Mouse (Mus musculus) megakaryocyte progenitor cell, adult 5-6 weeks (primary cell): ENCODE results near the gene Nkx2-1. TPM values are rescaled to one million over a fixed set of nuclear protein-coding genes. Genes with fewer than 3 reads are reported as not detected.

Source experiments
- ATAC-seq: replicated peaks from 2 replicates; pipeline ENCODE4 v1.8.0; 2016; ENCODE audit warnings: mild to moderate bottlenecking, moderate TSS enrichment, inconsistent platforms; ENCODE audit not compliant: poor library complexity
- total RNA-seq, 2 experiments: library from RNA; stranded (forward) in 1 of 2; stranded (reverse) in 1 of 2; fragments of 157-497, 149-512 nt in 1 of 2; fragments of 200-1000 nt in 1 of 2; gene quantifications; 2 replicates each; pipeline versions ENCODE4 v1.2.3 to v1.2.4; 2015 to 2017

Gene Nkx2-1
- total RNA-seq (2015) (not detected in 2 replicates), total RNA-seq (2017) (not detected in 2 replicates)

- no peak for ATAC-seq
Measured at GRCm38 (mm10) chr12:56536884-56537265, at the start of gene Nkx2-1. Nkx2-1 (minus strand) TSS chr12:56536908.

DNA sequence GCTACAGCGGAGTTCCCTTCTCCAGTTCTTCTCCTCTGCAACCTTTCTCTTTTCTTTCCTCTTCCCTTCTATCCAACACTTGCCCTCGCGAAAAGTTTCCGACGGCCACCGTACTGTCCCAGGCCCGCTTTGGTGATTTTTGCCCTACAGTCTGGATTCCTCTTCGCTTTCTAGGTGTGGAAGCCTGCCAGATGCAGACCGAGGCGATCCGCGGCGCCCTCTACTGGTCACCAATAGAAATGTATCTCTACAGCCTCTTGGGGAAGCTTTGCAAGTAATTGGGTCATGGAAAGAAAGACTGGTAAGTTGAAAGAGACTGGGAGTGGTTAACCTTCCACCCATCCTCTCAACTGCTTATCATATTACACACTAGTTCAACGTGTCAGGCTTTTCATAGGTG, 4.4 kb upstream of the Nkx2-1 start:
- ATAC-seq: peak; percentile 85

DNA sequence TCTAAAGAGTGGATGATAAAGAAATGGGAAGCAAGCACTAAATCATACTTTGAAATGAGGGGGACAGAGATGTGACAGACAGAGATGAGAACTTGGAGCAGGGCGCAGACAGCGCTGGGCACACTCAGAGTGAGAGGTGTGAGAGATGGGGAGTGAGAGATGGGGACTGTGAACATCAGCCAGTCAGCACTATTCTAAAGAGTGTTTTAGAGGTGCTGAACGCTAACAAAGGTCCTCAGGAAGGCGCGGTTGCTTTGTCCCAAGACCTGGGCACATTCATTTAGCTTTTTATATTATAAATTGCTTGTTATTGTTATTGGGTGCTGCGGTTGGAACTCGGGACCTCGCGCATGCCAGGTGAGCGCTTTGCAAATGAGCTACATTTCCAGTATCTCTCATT, 3.9 kb upstream of the Nkx2-1 start:
- no peak for ATAC-seq

GRCm38 (mm10) chr12:56538601-56539000, 1.9 kb upstream of the Nkx2-1 start:
- ATAC-seq: no peak

DNA sequence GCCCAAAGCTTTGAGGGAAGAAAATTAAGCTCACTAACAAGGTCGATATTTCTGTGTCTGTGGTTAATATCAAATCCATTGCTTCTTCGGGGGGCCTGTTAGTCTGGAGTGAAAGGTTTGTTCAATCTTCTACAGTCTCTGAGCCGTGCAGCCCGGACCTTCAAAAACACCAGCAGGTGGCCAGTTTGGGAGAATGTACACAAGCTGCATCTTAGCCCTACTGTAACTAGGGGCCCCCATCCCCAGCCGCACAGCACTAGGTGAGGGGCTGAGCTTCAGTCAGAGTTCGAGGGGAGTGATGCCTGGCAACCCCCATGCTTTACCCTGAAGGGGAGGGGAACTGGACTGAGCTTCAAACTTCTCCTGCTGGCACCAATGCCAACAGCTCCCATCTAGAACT, 1.2 kb upstream of the Nkx2-1 start:
- no peak for ATAC-seq

DNA sequence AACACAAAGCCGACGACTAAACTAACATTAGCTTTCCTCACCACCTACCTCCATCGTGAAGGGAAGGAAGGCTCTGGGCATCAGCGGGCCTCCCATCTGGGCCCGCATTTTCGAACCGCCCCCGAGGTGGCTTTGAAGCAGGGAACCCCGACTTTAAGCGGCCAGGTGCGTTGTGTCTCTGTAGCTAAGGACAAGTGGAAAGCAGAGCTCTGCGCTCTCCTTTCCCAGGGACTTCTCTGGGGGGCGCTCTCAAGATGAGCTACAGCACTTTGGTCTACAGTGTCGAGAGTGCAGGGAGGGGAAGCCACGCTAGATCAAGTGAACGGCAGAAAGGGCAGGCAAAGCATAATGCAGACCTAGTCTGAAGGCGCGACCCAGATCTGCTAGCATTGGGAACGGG, 634 bp upstream of the Nkx2-1 start:
- no peak for ATAC-seq

DNA sequence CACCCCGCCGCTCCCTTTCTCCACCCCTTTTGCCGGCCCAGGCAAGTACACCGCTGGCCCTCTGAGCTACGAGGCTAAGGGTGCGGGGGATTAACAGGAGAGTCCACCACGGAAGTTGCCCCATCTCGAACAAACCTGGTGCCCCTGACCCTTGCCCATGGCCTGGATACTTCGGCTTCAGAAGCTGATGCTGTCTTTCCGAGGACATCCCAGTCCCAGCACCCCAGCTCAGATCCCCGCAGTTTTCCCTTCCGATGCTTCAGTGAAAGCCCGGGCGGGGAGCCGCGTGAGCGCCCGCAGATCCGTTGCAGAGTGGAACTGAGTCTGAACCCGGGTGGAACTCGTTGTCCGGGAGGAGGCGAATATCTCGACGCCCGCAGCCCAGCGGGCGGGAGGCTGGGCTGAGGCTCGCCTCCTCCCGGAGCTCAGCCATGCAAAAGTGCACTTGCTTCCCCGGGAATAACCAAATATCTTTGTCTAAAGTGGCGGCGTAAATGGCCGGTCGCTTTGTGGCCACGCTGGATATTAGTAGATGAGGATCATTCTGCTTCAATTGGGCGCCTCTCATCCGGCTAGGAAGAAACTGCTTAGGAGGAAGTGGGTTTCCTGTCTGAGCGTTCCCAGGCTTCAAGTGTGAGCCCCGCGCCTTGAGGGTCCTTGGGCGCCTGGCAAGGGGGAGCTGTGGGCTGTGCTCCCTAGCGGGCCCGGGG, 379 bp downstream of the Nkx2-1 start:
- ATAC-seq: no peak

- no peak for ATAC-seq
Measured at GRCm38 (mm10) chr12:56535411-56536173, 1.1 kb downstream of the Nkx2-1 start.

DNA sequence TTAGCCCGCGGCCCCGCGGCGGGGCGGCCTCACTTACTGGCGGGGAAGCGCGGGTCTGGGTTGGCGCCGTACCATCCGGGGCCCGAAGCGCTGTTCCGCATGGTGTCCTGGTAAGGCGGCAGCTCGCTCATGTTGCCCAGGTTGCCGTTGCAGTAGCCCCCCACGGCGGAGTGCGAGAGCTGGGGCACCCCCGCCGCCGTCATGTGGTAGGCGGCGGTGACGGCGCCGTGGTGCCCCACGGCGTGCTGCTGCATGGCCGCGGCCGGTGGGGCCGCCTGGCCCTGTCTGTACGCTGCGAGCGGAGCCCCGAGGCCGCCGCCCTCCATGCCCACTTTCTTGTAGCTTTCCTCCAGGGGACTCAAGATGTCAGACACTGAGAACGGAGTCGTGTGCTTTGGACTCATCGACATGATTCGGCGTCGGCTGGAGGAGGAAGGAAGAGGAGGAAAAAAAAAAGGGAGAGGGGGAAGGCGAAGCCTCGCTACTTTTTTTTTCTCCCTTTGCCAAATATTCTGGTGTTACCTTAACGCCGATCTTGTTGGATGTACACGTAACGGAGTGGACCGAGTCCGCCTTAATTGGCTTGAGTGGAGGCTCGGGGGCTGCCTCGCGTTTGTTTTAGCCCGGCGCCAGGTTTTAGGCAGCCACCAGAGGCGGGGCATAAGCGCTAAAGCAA, 1.9 kb downstream of the Nkx2-1 start:
- 0 out of 2 replicates have a peak, but pooled peaks have one; percentile 15 for ATAC-seq

DNA sequence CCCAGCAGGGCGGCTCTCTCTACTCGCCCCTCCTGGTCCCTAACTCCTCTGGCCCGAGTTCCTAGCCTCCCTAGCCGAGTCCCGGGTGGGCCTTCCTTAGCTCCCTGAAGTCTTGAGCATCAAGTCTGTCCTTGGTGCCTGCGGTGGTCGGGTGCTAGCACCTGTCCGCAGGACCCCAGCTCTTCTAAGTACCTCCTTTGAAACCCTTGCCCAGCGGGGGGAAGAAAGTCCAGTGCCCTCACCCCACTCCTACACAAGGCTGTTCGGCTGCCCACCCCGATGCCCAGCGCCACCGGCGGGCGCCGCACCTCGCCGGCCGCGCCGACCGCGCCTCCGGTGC, 2.4 kb downstream of the Nkx2-1 start:
- no peak for ATAC-seq

DNA sequence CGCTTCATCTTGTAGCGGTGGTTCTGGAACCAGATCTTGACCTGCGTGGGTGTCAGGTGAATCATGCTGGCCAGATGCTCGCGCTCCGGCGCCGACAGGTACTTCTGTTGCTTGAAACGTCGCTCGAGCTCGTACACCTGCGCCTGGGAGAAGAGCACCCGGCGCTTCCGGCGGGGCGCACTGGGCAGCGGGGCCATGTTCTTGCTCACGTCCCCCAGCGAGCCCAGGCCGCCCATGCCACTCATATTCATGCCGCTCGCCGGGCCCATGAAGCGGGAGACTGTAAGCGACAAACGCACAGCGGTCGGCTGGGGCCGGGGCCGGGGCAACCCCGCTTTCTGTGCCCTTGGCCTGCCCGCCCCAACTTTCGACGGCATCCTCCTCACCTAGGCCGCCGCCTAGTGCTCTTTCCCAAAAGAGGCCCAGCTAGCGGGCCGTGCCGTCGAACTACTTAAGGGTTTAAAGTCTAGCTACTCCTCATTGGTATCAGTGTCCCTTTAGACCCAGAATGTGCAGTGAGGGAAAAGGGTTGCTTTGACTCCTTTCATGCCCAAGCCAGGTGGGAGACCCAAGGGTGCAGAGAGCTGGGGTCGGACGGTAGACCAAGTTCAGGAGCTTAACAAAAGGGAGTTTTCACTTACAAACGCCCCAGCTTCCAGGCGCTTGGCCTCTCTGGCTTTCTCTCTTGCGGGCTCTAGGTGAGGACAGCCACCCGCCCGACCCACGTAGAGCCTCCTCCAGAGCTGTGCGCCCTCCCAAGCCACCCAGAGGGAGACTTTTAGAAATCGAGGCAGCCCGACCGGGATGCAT, 3.0 kb downstream of the Nkx2-1 start:
- ATAC-seq: no peak

GRCm38 (mm10) chr12:56532986-56533495, 3.7 kb downstream of the Nkx2-1 start:
- ATAC-seq: no peak

DNA sequence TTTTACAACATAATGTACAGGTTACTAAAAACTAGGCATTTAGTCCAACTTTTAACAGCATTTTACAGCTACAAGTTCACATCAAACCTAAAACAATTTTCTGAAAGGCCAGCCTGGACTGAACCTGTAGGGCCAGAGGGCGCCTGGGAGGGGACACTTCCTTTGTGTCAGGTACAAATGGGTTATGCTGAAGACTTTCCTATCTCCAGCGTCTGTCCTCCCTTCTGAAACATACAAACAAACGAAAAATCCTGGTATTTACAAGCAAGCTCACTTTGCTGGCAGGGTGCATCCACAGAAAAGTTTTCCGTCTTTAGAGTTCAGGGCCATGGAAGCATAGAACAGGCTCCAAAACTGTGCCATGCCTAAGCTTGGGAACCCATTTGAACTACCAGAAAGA, 4.6 kb downstream of the Nkx2-1 start:
- no peak for ATAC-seq

DNA sequence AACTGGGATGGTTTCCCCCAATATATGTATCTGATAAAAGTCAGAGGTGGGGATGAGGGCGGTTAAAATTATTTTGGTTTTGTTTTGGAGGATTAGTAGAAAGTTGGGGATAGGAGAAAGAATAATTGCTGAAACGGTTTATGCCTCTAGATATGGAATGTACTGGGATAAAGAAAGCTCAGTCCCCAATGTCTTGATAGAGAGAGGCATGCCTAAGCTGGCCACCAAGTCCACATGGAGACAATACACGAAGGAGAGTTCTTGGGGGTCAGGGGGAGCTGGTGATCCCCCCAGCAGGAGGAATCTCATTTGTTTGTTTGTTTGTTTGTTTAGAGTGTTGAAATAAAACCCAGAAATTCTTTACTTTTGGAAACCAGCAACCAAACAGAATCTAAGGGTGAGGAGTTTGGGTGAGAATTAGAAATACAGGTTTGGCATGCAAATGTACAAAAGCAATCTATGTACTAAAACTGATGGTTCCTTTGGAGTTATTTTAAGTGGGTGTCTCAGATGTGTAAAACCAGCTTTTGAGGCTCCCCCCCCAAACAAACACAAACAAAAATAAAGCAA, 5.6 kb downstream of the Nkx2-1 start:
- ATAC-seq: no peak

DNA sequence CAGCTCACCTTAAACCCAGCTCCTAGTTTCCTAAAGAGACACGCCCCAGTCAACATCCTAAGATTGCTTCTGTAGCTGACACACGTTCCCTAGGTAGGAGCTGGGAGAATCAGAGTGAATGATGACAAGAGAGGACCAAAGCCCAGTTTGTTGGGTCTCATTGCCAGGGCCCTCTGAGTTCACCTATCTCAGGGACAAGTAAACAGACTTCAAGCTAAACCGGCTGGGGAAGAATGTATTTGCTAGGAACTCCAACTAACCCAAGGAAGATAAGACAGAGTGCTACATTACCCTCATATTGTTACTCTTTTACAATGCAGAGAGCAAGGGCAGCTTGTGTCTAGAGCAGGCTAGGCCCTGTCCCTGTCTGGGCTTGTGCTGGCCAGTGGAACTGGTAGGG, 6.8 kb downstream of the Nkx2-1 start:
- no peak for ATAC-seq

DNA sequence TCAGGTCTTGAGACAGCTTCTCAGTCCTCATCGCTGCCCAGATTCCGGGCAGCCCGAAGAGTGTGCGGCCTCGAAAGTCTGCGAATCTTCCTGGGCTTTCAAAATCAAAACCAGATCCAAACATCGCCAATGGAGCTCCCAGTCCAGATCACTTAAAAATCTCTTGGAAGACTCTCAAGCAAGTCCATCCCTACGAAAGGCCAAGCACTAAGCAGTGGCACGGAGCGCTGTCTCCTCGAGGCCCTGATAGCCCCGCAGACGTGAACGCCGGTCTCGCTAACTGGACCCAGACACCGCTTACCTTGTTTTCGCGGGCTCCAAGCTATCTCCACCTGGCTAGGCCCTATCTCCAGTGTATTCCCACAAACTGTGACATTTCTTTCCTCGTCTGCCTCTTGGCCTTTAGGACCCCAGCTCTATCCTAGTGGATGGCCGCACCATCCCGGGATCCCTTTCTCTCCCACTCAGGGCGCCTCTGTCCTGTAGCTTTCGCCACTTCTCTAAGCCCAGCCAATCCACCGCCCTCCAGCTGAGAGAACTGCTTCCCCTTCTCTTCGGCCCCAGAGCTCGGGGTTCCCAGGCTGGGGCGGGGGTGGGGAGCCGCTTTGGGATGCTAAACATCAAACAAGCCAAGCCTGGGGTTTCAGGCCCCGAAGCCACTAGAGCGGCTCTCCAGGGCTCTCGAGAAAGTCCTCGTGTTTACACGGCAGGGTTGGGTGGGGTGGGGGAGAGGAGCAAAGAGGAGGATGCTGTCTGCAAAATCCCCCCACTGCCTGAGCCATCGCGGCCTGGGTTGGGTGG, 7.6 kb downstream of the Nkx2-1 start:
- ATAC-seq: no peak

DNA sequence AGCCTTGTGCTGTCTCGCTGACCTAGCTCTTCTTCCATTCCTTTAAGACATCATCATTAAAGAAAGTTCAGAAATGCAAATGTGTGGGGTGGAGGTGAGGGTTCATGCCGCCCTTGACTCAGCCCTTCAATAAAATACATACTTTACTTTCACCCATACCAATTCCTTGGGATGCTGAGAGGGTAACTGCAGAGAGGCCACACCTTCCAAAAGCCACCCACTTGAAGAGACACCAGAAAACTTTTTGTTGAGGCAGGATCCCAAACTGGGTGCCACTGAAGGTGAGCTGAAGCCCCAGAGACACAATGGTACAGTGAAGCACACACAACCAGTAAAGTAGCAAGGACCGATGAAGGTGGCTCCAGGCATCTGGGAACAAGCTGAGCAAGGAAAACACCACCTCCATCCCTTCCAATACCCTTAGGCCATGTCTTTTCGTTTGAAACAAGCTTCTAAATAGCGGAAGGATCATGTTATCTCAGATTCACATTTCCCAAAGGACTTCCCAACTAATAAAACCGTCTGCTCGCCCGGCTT, 8.6 kb downstream of the Nkx2-1 start:
- ATAC-seq: no peak

DNA sequence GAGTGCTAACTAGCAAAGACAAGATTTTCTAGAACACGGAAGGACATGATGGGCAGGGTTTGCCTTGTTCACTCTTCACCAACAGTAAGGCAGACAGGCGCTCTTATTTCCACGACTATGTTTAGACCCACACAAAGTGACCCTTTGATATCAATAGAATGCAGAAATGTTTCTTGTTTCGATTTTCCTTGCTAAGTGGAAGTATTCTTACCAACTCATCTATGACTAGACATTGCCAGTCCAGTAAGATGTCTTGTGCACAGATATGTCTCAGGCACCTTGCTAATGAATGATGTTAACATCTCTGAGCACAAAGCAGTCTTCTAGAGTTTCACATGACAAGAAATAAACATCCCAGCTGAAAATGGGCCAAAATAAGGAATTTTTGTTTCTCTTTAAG, 9.6 kb downstream of the Nkx2-1 start:
- no peak for ATAC-seq

DNA sequence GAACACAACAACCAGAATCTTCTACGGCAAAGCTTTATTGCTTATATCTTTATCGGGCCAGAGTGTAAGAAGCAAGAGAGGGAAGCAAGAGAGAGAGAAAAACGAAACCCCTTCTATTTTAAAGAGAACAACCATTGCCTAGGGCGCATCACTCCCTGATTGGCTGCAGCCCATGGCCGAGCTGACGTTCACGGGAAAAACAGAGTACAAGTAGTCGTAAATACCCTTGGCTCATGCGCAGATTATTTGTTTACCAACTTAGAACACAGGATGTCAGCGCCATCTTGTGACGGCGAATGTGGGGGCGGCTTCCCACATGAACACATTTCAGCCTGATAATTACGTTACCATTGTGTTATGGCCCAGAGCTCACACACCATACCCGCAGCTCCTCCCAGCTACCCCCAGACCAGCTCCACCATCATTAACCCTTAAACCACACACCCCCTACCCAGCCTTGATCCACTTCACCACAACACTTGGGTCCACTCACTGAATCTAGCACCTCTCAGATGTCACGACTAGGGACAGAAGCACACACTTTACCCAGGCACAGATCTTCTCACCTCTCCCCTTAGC, 11.4 kb downstream of the Nkx2-1 start:
- ATAC-seq: peak; percentile 58
